Mouse (Mus musculus) olfactory bulb, adult 2 months (tissue): ENCODE measurements around the gene Slc15a1.

Source experiments
- CTCF ChIP-seq: fragments of 200-500 bp; IDR thresholded peaks from 2 replicates; pipeline ENCODE4 v1.5.1; 2012; ENCODE audit warnings: low read depth, mild to moderate bottlenecking, low read length, moderate library complexity; ENCODE audit not compliant: insufficient read depth
- POLR2A ChIP-seq: fragments of 200-500 bp; IDR thresholded peaks from 2 replicates; pipeline ENCODE4 v1.6.1; 2012; ENCODE audit warnings: mild to moderate bottlenecking, low read depth, low read length, moderate library complexity; ENCODE audit not compliant: insufficient read depth

- no peak for TF ChIP-seq CTCF
- no peak for TF ChIP-seq POLR2A
Observed at GRCm38 (mm10) chr14:121457536-121457935, 47.5 kb downstream of the Slc15a1 start.
